Mouse (Mus musculus) macrophage (primary cell): Measurements from ENCODE around the gene Gm37240. TPM values are rescaled to one million over a fixed set of nuclear protein-coding genes. Genes with fewer than 3 reads are reported as not detected.

Experiments
- H3K27ac ChIP-seq: fragments of 350-480 bp; formaldehyde crosslinking; 2 replicates; pipeline ENCODE4 v1.9.0; 2021
- H3K36me3 ChIP-seq: fragments of 350-480 bp; formaldehyde crosslinking; 2 replicates; pipeline ENCODE4 v1.9.0; 2021; ENCODE audit errors: inconsistent target
- H3K4me3 ChIP-seq: fragments of 350-480 bp; formaldehyde crosslinking; 2 replicates; pipeline ENCODE4 v1.9.0; 2021; ENCODE audit errors: inconsistent target
- H3K79me2 ChIP-seq: fragments of 350-480 bp; formaldehyde crosslinking; 2 replicates; pipeline ENCODE4 v1.9.0; 2021; ENCODE audit errors: inconsistent target
- WGBS: methylation state at CpG from one replicate; pipeline ENCODE4 v1.1.7; 2026; ENCODE audit warnings: inconsistent platforms; ENCODE audit not compliant: missing documents; 5-methylcytosine and 5-hydroxymethylcytosine counted together
- polyA plus RNA-seq: library from polyadenylated mRNA; stranded (reverse); fragments of 250-400 nt; gene quantifications from 3 replicates; pipeline ENCODE4 v1.2.4, GENCODE M21; 2018; ENCODE audit warnings: inconsistent platforms

The Gm37240 gene
- polyA plus RNA-seq, 1 experiment from 2014 or later: not detected

- Histone ChIP-seq H3K79me2 (no peaks in the 10 kb centered on the region), H3K27ac (no peak overlapping the region), H3K4me3 (no peak overlapping the region), H3K36me3 (peaks cover 16% of the 10 kb centered on the region)
- 86% methylated on average over 1 of the region's 1 CpGs for WGBS
Observed at GRCm38 (mm10) chr3:84524952-84525351, 1362.4 kb downstream of the Gm37240 start.

DNA sequence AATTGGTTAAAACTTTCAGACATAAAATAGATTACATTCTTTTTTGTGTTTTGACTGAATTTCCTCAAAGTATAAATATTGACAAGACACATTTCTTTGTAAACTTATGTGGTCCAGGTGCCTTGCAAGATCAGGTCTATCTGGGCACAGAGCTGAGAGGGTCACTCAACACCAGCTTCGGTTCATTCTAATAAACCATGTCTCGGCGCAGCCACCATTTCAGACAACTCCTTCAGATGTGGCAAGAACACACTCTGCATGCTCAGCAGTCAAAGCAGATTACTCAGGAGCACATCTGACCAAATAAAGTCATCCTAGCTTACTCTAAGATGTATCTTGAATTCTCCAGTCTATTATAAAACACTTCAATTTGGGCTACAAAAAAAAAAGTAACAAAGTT is 1371.2 kb downstream of the Gm37240 start:
- no peak overlapping the region for H3K27ac ChIP-seq
- 97% methylated on average over 3 of the region's 3 CpGs for WGBS
- peaks cover 32% of the 10 kb centered on the region for H3K36me3 ChIP-seq
- H3K79me2 ChIP-seq: no peaks in the 10 kb centered on the region
- H3K4me3 ChIP-seq: no peak overlapping the region

DNA sequence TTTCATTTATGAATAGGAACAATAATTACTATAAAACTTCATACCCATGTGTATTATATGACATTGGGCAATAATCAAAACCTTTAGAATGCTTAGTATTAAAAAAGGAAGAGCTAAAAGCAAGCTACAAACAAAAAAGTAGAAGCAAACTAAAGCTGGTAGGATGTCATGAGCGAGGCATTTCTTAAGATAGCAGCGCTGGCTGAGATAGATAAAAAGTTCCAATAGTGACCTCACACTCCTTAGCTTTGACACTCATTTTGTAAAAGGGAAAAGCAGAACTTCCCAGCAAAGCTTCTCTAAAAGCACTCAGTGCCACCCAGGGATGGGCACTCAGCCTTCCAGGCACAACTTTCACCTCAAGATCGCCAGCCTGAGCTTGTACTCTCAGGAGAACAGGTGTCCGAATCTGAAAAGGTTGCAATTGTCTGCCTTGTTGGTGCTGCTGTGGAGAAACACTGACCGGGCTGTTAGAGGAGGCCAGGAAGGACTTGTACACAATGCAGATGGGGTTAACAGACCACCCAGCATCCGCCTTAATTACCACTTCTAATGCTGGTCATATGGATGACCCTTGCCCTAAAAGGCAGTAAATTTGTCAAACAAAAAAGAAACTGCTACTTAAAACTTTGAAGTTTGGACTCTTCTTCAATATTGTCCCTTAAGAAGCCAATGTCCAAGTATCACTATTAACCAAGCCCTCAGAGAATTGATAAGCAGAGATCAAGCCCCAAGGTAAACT is 1374.4 kb downstream of the Gm37240 start:
- Histone ChIP-seq H3K4me3 (no peak overlapping the region), H3K27ac (no peak overlapping the region), H3K79me2 (no peaks in the 10 kb centered on the region), H3K36me3 (peaks cover 30% of the 10 kb centered on the region)
- 89% methylated on average over 6 of the region's 6 CpGs for WGBS

DNA sequence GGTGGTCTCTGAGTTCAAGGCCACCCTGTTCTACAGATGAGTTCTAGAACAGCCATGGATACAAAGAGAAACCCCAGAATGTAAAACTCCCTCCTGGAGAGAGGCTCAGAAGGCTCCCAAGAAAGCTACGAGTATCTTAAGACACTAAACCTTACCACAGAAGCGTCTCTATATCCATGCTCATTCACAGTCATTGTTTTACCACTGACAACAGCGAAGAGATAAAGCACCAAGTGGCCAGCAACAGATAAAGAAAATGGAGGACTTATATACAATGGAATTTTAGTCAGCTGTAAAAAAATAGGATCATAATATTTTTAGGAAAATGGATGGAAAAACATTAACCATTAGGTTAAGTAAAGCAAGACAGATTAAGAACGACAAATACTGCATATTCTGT is 1382.1 kb downstream of the Gm37240 start:
- H3K4me3 ChIP-seq: no peak overlapping the region
- WGBS: 93% methylated on average over 4 of the region's 4 CpGs
- H3K27ac ChIP-seq: no peak overlapping the region
- H3K79me2 ChIP-seq: no peaks in the 10 kb centered on the region
- peaks cover 8% of the 10 kb centered on the region; the same call in 1 of the 2 replicates for H3K36me3 ChIP-seq

DNA sequence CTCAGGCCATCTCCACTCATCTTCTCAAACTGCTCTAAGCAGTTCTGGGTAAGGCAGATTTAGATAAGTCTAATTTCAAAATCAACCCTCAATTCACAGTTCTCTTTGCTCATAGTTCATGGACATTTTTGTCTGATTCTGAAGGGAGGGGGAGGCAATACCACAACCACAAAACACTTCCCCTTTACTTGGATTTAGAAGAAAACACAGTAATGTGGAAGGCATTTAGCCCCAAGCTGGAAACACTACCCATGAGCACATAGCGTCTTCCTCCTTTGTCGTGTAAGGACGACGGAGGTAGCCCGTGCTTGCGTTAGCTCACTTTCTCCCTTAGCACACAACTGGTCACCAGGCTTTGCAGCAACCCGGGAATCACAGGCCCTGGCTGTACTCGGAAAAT is 1383.0 kb downstream of the Gm37240 start:
- Histone ChIP-seq H3K36me3 (0 out of 2 replicates have a peak, but pooled peaks cover 4% of the 10 kb centered on the region), H3K4me3 (no peak overlapping the region), H3K79me2 (no peaks in the 10 kb centered on the region), H3K27ac (no peak overlapping the region)
- 6% methylated on average over 8 of the region's 8 CpGs for WGBS

DNA sequence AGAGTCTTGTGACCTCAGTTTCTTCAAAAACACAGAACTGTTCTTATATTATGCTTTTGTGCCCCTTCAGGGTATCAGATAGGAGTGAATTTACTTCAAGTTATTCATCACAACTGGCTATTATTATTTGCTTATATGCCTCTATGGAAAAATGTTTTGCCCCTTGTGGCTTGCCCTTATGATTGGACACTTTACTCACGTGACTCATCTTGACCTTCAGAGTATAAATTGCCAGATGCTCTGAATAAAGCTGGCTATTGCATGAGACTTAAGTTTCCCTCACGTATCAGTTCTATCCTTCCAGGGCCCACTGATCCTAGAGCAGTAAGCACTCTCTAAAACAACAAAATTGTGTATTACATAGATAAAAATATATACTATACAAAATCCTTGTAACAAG is 1385.2 kb downstream of the Gm37240 start:
- Histone ChIP-seq H3K4me3 (no peak overlapping the region), H3K27ac (no peak overlapping the region), H3K79me2 (no peaks in the 10 kb centered on the region), H3K36me3 (peaks cover 5% of the 10 kb centered on the region; the same call in 1 of the 2 replicates)
- WGBS: 100% methylated on average over 2 of the region's 2 CpGs

- Histone ChIP-seq H3K4me3 (no peak overlapping the region), H3K79me2 (no peaks in the 10 kb centered on the region), H3K36me3 (peaks cover 20% of the 10 kb centered on the region; the same call in 1 of the 2 replicates), H3K27ac (no peak overlapping the region)
- 87% methylated on average over 10 of the region's 10 CpGs for WGBS
Observed at GRCm38 (mm10) chr3:84500491-84500890, 1386.8 kb downstream of the Gm37240 start.

- whole genome bisulfite sequencing: 94% methylated on average over 11 of the region's 11 CpGs
- H3K36me3 ChIP-seq: peaks cover 23% of the 10 kb centered on the region; the same call in 1 of the 2 replicates
- no peaks in the 10 kb centered on the region for H3K79me2 ChIP-seq
Observed at GRCm38 (mm10) chr3:84497718-84498117, 1389.6 kb downstream of the Gm37240 start.

DNA sequence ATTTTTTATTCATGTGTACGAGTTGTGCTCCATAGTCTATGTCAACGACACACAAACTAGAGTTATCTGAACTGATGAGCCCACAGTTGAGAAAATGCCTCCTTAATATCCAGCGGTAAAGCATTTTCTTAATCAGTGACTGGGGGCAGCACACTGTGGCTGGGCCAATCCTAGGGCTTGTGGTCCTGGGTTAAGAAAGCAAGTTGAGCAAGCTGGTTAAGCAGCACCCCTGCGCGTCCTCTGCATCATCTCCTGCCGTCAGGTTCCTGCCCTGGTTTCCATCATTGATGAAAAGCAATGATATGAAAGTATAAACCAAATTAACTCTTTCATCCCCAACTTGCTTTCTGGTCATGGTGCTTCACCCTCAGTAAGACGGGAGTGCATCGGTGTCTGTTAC is 1394.7 kb downstream of the Gm37240 start:
- WGBS: 91% methylated on average over 8 of the region's 8 CpGs
- H3K4me3 ChIP-seq: no peak overlapping the region
- H3K27ac ChIP-seq: no peak overlapping the region
- H3K79me2 ChIP-seq: no peaks in the 10 kb centered on the region
- H3K36me3 ChIP-seq: peaks cover 19% of the 10 kb centered on the region; the same call in 1 of the 2 replicates

More at GRCm38 (mm10) chr3:84497718-84498117, 1389.6 kb downstream of the Gm37240 start:
- H3K4me3 ChIP-seq: no peak overlapping the region
- H3K27ac ChIP-seq: no peak overlapping the region

GRCm38 (mm10) chr3:84492148-84492547 is 1395.2 kb downstream of the Gm37240 start:
- WGBS: 17% methylated on average over 4 of the region's 4 CpGs
- H3K4me3 ChIP-seq: no peak overlapping the region
- H3K27ac ChIP-seq: no peak overlapping the region
- H3K36me3 ChIP-seq: peaks cover 19% of the 10 kb centered on the region; the same call in 1 of the 2 replicates
- no peaks in the 10 kb centered on the region for H3K79me2 ChIP-seq

DNA sequence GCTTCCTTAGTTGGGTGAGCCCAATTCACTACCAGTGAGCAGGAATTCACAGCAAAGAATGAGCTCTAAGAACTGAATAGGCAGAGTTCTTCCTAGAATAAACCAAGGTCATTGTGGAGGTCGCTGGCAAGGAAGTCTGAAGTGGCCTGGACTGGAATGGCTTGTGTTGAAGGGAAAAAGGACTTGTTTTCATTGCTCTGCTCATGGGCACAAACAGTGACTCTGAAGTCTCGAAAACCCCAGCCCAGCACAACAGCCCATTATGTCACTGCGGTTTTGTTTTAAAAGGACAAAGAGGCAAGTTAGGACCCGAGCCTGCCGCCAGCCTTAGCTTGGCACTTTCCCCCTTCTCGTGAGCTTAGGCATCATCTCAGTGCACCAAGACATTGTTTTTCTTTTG is 1398.6 kb downstream of the Gm37240 start:
- H3K4me3 ChIP-seq: no peak overlapping the region
- no peak overlapping the region for H3K27ac ChIP-seq
- H3K36me3 ChIP-seq: peaks cover 3% of the 10 kb centered on the region; the same call in 1 of the 2 replicates
- H3K79me2 ChIP-seq: no peaks in the 10 kb centered on the region
- WGBS: 86% methylated on average over 6 of the region's 6 CpGs

GRCm38 (mm10) chr3:84484891-84485290 is 1402.4 kb downstream of the Gm37240 start:
- 91% methylated on average over 3 of the region's 3 CpGs for WGBS
- no peak overlapping the region for H3K4me3 ChIP-seq
- H3K79me2 ChIP-seq: no peaks in the 10 kb centered on the region
- no peaks in the 10 kb centered on the region for H3K36me3 ChIP-seq
- H3K27ac ChIP-seq: no peak overlapping the region

- no peak overlapping the region for H3K4me3 ChIP-seq
- H3K36me3 ChIP-seq: no peaks in the 10 kb centered on the region
- no peaks in the 10 kb centered on the region for H3K79me2 ChIP-seq
- H3K27ac ChIP-seq: no peak overlapping the region
- 79% methylated on average over 4 of the region's 4 CpGs for WGBS
Observed at GRCm38 (mm10) chr3:84484333-84484732, 1403.0 kb downstream of the Gm37240 start.

GRCm38 (mm10) chr3:84482121-84482520 is 1405.2 kb downstream of the Gm37240 start:
- no peak overlapping the region for H3K27ac ChIP-seq
- H3K79me2 ChIP-seq: no peaks in the 10 kb centered on the region
- 96% methylated on average over 6 of the region's 6 CpGs for WGBS
- H3K36me3 ChIP-seq: no peaks in the 10 kb centered on the region
- no peak overlapping the region for H3K4me3 ChIP-seq

DNA sequence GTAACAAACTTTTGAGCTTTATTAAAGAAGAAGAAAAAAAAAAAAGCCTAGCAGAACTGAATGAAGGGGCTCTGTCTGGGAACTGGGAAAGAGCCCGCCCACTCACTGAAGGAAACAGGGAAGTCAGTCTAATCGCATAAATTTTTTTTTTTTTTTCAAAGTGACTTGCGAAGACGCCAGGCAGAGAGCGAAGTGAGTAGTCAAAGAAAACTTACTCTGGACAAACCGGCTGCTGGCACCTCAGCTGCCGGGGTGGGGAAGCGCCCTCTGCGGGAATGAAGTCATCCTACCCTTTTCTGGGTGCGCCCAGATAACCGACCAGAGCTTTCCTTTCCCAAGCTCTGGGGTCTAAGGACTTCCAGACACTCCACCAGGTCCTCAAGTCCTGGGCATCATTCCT is 1406.2 kb downstream of the Gm37240 start:
- H3K36me3 ChIP-seq: no peaks in the 10 kb centered on the region
- 3% methylated on average over 10 of the region's 11 CpGs for WGBS
- H3K4me3 ChIP-seq: no peak overlapping the region
- H3K79me2 ChIP-seq: no peaks in the 10 kb centered on the region
- H3K27ac ChIP-seq: no peak overlapping the region
